Mouse (Mus musculus): ENCODE data around the gene Il27ra. TPM values are rescaled to one million over a fixed set of nuclear protein-coding genes. Genes with fewer than 3 reads are reported as not detected.

Gene Il27ra
- 221 TPM for polyA plus RNA-seq (2017; shearing (Covaris generic))

DNA sequence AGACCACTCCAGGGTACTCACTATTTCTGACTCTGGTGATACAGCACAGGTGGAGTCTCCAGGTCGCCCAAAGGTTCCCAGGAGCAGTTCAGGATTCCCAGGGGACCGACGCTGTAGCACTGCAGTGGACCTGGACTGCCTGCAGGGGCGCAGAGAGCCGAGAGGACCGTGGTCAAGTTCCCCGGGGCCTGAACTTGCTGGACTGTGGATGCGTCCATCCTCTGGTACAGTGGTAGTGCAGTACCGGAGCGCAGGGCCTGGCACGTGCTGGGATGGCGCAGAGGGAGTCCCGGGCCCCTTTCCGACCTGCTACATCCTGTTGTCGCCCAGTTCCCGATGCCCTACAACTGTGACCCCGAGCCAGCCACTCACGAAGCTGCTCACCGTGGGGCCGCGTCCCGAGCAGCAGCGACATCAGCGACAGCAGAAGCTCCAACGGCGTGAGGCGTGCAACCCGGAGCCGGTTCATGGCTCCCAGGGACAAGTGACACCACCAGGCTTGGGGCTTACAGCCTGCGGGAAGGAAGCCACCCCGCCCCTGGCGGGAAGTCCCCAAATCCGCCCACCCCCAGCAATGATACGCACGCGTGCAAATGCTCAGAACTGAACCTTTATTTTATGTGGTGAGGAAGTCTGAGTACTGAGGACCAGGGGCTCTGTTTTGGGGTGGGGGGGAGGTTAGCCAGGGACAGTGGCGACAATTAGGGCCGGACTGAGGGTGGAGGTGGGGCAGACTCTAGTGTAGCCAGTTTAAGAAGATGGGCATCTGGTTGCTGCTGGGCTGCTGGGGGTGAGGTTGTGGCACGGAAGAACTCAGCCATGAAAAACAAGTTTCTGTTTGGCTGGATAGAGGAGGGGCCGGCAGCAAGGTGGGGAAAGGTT, at the start of gene Il27ra:
Gene Il27ra, minus strand, starts transcription at position 524 of the 882 bp plus-strand sequence.

DNA sequence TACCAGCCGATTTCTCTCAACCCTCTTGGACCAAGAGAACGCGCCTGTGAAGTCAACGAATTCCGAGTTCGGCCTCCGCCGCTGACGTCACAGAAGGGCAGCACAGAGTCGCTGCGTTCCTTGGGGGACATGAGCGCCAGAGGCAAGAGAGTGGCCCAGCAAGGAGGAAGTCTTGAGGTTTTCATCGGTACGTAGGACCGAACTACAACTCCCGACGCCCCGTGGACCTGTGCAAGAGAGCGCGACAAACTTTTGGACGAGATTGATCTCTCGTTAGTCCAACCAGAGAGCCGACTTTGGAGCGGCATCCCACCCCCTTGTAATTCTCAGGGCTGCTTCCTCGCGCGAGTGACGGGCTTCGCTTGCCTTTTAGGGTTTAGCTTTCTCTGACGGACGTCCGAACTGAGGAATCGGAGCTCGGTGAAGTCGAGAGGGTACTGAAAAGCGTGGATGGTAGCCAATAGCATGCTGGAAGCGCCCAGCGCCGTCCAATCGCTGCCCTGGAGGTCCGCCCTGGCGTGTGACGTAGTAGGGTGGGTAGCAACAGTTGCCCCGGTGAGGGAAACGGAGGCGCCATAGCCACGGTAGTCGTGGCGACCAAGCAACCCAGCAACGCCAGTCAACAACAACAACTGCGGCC, 24.0 kb upstream of the Il27ra start, which contains the start of gene Rfx1:
Gene Rfx1, plus strand, starts transcription at position 544 of the 640 bp plus-strand sequence.

DNA sequence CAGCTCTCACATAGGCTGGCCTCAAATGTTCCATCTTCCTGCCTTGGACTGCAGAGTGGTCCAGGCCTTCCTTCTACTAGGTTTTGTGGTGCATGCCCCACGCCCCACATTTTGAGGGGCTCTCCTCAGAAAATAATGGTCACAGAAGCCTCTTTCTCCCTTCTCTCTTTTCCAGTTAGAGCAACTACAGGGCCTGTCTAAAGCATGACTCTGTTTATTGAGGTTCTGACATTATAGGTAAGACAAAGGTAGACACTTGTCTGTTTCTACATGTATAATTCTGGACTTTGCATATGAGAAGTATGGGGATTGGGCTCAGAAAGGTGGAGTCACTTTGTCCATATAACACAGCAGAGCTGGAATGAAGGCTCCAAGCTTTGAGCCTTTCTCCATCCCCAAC, 22.6 kb upstream of the Il27ra start, which contains the start of gene Gm10643:
Gene Gm10643, minus strand, starts transcription at position 101 of the 400 bp plus-strand sequence.

DNA sequence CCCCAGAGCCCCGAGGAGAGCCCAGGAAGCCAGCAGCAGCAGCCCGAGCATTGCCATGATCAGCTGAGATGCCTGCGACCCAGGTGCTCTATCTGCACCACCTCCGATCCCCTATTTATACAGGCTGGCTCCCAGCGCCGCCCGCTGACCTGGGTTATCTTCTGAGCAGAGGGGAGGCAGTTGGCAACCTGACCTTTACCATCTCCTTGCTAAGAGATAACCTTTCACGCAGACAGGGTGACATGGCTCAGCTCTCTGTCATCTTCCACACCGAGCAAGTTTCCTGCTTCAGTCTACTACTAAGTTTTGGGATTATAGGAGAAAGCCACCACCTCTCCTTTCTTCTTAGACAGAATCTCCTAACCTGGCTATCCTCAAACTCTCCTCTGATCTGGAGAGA, 2.5 kb upstream of the Il27ra start, which contains the start of gene Rln3:
Gene Rln3, minus strand, starts transcription at position 101 of the 400 bp plus-strand sequence.

DNA sequence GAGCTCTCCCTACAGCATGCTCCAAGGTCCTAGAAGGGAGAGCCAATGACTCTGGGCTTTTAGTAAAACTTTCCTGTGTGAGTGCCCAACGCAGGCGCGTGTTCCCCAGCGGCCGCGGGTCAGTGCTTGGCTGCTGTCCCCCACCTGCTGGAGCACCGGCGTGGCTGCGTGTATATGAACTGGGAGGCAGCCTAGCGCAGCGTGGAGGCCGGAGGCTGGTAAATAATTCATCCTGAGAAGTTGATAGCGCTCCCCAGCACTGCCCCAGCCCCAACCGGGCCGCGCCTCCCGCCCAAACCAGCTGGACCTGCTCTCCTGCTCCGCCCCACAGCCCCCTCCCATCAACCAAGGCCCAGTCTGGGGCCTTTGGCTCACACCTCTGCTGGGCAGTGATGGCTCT, 21.3 kb downstream of the Il27ra start, which contains the start of gene Palm3:
Gene Palm3, plus strand, starts transcription at position 376 of the 400 bp plus-strand sequence.

DNA sequence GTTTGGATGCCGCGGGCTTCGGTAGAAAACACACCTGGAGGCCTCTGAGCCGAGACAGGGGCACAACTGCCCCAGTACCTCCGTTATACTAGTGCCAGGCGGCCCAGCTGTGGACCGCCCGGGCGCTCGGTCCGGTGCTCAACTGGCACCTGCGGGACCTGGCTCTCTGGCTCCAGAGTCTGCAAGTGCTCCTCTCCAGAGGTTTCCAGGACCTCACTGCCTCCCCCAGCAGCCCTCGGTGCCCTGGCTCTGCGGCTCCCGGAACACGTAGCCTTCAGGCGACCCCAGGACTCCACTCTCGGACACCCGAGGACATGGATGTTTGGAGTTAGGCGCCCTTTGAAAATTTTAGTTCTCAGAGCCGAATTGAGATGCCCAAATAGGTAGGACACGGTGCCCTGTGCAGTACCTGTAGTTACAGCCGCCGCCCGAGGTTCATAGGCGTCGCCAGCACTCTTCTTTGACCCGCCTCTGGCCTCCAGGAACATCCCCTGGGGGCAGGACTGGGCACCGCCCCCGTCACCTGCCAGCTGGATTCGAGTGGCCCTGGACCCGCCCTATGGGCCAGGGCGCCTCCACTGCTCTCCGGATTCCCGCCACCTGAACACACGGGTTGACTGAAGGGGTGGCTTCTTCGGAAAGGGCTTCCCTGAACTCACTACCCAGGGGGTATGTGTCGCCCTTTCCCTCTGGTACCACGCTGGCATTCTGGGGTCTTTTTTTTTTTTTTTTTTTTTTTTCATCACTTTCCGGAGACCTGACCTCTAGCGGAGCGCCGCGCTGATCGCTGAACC, 30.5 kb downstream of the Il27ra start, which contains the start of gene 2210011C24Rik:
Gene 2210011C24Rik, minus strand, starts transcription at position 467 of the 794 bp plus-strand sequence.

DNA sequence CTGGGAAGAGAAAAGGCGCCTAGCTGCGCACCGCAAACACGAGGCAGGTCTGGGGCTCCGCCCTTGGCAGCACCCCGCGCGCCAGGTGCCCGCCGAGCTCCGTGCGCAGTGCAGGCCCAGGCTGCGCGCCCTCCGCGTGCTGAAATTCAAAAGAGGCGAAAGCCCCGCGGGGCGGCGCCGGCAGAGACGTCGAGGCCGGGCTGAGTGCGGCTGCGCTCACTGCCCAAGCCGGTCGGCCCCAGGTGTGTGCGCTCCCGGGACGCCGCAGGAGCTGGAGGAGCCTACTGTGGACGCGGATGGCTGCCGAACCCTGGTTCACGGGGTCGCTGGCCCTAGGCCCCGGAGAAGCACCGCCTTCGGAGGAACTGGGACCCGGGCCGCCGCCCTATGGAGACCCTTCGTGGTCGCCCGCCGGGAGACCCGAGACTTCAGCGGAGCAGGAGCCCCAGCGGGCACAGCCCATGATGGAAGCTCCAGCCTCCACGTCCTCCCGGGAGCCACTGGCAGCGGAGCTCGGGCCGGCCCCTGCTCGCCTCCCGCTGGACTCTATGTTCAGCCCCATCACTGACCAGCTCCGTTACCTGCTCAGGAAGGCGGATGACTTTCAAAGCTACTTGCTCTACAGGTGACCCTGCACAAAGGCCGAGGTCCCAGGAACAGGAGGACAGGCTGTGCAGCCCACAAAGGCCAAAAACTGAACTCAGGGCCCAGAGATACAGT, 40.9 kb downstream of the Il27ra start, which contains the start of gene 1700067K01Rik:
Gene 1700067K01Rik, plus strand, starts transcription at position 222 of the 720 bp plus-strand sequence.

DNA sequence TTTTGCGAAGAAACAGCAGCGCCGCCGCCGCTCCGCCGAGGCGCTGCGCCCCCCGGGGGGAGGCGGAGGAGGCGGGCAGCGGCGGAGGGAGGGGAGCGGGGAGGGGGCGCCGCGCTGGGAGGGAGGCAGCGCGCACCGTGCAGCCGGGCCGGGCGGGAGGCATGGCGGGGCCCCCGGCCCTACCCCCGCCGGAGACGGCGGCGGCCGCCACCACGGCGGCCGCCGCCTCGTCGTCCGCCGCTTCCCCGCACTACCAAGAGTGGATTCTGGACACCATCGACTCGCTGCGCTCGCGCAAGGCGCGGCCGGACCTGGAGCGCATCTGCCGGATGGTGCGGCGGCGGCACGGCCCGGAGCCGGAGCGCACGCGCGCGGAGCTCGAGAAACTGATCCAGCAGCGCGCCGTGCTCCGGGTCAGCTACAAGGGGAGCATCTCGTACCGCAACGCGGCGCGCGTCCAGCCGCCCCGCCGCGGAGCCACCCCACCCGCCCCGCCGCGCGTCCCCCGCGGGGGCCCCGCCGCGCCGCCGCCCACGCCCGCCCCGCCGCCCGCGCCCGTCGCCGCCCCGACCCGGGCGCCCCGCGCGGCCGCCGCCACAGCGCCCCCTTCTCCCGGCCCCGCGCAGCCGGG, 44.8 kb downstream of the Il27ra start, which contains the start of gene Samd1:
Gene Samd1, plus strand, starts transcription at position 162 of the 631 bp plus-strand sequence.

Other genes starting within 250 kb of the Il27ra start
- gene Adgrl1, start 142.5 kb downstream of the Il27ra start, polyA plus RNA-seq (2017; shearing (Covaris generic)): 7.7 TPM
- 0.62 TPM for gene Gm10644, start 87.4 kb downstream of the Il27ra start, polyA plus RNA-seq (2017; shearing (Covaris generic))
- gene Asf1b, start 87.1 kb downstream of the Il27ra start, polyA plus RNA-seq (2017; shearing (Covaris generic)): 7.1 TPM
- 36.3 TPM for gene Prkaca, start 69.6 kb downstream of the Il27ra start, polyA plus RNA-seq (2017; shearing (Covaris generic))
- gene Samd1, start 44.9 kb downstream of the Il27ra start, polyA plus RNA-seq (2017; shearing (Covaris generic)): 6.2 TPM
- gene 1700067K01Rik, start 41.1 kb downstream of the Il27ra start, polyA plus RNA-seq (2017; shearing (Covaris generic)): not detected
- 1.6 TPM for gene 2210011C24Rik, start 30.4 kb downstream of the Il27ra start, polyA plus RNA-seq (2017; shearing (Covaris generic))
- gene Palm3, start 21.1 kb downstream of the Il27ra start, polyA plus RNA-seq (2017; shearing (Covaris generic)): 7.7 TPM
- 1.6 TPM for gene Rln3, start 2.4 kb upstream of the Il27ra start, polyA plus RNA-seq (2017; shearing (Covaris generic))
- 1.7 TPM for gene Gm10643, start 22.5 kb upstream of the Il27ra start, polyA plus RNA-seq (2017; shearing (Covaris generic))
- 34.0 TPM for gene Rfx1, start 24.2 kb upstream of the Il27ra start, polyA plus RNA-seq (2017; shearing (Covaris generic))
- 31.7 TPM for gene Dcaf15, start 62.2 kb upstream of the Il27ra start, polyA plus RNA-seq (2017; shearing (Covaris generic))
- gene Podnl1, start 83.4 kb upstream of the Il27ra start, polyA plus RNA-seq (2017; shearing (Covaris generic)): 30.8 TPM
- 43.2 TPM for gene Cc2d1a, start 105.3 kb upstream of the Il27ra start, polyA plus RNA-seq (2017; shearing (Covaris generic))
- gene 4930432K21Rik, start 105.4 kb upstream of the Il27ra start, polyA plus RNA-seq (2017; shearing (Covaris generic)): 0.56 TPM
- gene Nanos3, start 142.6 kb upstream of the Il27ra start, polyA plus RNA-seq (2017; shearing (Covaris generic)): not detected
- gene Zswim4, start 194.5 kb upstream of the Il27ra start, polyA plus RNA-seq (2017; shearing (Covaris generic)): 53.2 TPM
- gene D8Ertd738e, start 207.1 kb upstream of the Il27ra start, polyA plus RNA-seq (2017; shearing (Covaris generic)): 577 TPM
- 117 TPM for gene Mri1, start 214.7 kb upstream of the Il27ra start, polyA plus RNA-seq (2017; shearing (Covaris generic))
- gene Ccdc130, start 227.8 kb upstream of the Il27ra start, polyA plus RNA-seq (2017; shearing (Covaris generic)): 19.3 TPM

All from effector memory CD4-positive, alpha-beta T cell, adult 5 months (primary cell).